Mouse (Mus musculus): ENCODE measurements around the gene Efs. TPM values are rescaled to one million over a fixed set of nuclear protein-coding genes. Genes with fewer than 3 reads are reported as not detected.
A peak's percentile ranks its signal among the peaks of the same experiment; 100 is the strongest.

The Efs gene
- polyA plus RNA-seq, 1 experiment from 2014 or later: not detected

DNA sequence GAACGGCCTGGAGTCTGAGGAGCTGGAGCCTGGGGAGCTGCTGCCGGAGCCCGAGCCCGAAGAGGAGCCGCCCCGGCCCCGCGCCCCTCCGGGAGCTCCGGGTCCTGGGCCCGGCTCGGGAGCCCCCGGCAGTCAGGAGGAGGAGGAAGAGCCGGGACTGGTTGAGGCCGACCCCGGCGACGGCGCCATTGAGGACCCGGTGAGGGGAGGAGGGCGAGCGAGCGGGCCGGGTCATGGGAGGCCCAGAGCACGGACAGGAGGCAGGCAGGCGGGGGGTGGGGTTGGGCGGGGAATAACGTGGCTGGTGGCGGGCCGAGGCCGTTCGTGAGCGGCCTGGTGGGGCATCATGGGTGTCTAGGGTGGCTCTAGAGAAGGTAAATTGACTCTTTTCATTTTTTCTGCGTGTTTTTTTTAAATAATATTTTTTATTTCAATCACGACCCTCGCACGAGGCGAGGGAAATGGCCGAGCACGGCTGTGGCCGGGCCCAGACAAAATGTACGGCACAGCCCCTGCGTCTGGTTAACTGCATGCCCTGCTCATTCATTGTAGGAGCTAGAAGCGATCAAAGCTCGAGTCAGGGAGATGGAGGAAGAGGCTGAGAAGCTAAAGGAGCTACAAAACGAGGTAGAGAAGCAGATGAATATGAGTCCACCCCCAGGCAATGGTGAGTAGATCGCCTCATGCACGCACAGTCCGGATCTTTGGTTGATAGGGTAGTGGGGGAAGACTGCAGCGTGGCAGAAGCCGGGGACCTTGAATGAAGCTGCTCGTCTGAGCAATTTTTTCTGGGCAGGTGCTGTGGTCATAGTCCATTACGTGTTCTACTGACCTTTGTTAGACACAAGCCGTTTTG lies 31.4 kb downstream of the Efs start:
- no peak for TF ChIP-seq CTCF (IDR thresholded peaks at IDR 0.05)
- H3K27me3 ChIP-seq: no peaks in the 10 kb centered on the region
- ChIA-PET CTCF (interaction anchor here (0.8 to 1.4 kb wide), 5 partner anchors 8 to 121 kb away, joined by 3 read pairs; partner anchors contain the start of gene Ngdn), POLR2A (interaction anchor here (0.8 to 1.3 kb wide), 4 partner anchors 12 to 119 kb away, joined by 4 to 7 read pairs (median 4); partner anchors contain the start of genes Bcl2l2, Gm20521 and Ppp1r3e)
- peak; percentile 51 for ATAC-seq
- no peak for DNase-seq (ENCODE audit: low read depth, low spot score)
- in situ Hi-C loops (cut with MboI; ENCODE audit: low pct_unique_long_range_greater_than_20kb): loop anchor here (25.0 kb wide), 1 partner anchor 693 kb away; the partner anchor contains the start of genes Emc9, Fitm1, Psme1 and Psme2

DNA sequence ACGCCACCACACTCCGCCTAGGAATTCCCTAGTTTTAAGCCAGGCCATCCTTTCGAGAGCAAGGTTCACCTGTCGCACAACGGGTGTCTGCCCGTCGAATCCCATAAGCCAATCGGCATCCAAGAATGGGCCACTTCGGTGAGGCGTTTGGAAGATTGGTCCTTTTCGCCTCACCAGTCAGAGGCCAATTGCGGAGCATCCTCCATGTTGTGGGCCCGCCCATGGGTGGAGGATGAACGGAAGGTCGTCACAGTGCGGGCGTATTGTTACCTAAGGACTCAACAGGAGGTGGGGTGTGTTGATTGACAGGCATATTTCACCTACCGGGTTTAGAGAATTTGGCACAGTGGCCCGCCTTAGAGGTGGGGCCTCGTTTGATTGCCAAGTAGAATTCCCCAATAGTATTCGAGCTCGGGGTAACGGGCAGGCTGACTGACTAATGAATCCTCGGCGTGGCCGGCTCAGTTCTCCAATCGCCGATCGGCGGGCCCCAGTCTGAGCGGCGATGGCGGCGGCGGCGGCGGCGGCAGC lies 32.2 kb downstream of the Efs start:
- DNase-seq (ENCODE audit: low read depth, low spot score) (peak; percentile 99), ATAC-seq (peak; percentile 99)
- CTCF ChIA-PET: interaction anchor here (1.4 kb wide), 1 partner anchor 121 kb away, joined by 3 read pairs; the partner anchor contains the start of gene Ngdn
- no peaks in the 10 kb centered on the region for H3K27me3 ChIP-seq
- POLR2A ChIA-PET: no interaction called here
- in situ Hi-C loops (cut with MboI; ENCODE audit: low pct_unique_long_range_greater_than_20kb): loop anchor here (25.0 kb wide), 1 partner anchor 694 kb away; the partner anchor contains the start of genes Emc9, Fitm1, Psme1 and Psme2
- TF ChIP-seq CTCF (IDR thresholded peaks at IDR 0.05): no peak

DNA sequence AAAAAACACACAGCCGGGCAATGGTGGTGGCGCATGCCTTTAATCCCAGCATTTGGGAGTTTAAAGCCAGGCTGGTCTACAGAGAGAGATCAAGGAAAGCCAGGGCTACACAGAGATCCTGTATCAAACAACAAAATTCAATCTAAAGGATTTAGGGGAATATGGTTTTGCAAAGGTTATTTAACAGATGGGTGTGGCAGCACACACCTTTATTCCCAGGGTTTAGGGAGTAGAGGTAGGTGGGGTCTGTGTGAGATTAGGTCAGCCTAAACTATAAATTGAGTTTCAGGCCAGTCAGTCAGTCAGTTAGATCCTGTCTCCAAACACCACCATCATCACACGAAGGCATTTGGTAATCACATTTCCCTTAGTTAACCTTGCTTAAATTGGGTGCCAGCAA lies 33.7 kb downstream of the Efs start, which contains the start of gene Pabpn1:
Pabpn1 (plus strand) TSS at position 301 of the 400 bp plus-strand sequence.
- no peaks in the 10 kb centered on the region for H3K27me3 ChIP-seq
- ChIA-PET CTCF (no interaction called here), POLR2A (interaction anchor here (0.7 kb wide), 1 partner anchor 106 kb away, joined by 3 read pairs; no protein-coding TSS in a partner anchor)
- no peak for TF ChIP-seq CTCF (IDR thresholded peaks at IDR 0.05)
- no peak for DNase-seq (ENCODE audit: low read depth, low spot score)
- in situ Hi-C loops (cut with MboI; ENCODE audit: low pct_unique_long_range_greater_than_20kb): loop anchor here (25.0 kb wide), 1 partner anchor 695 kb away; the partner anchor contains the start of genes Emc9, Fitm1, Psme1 and Psme2
- ATAC-seq: no peak

DNA sequence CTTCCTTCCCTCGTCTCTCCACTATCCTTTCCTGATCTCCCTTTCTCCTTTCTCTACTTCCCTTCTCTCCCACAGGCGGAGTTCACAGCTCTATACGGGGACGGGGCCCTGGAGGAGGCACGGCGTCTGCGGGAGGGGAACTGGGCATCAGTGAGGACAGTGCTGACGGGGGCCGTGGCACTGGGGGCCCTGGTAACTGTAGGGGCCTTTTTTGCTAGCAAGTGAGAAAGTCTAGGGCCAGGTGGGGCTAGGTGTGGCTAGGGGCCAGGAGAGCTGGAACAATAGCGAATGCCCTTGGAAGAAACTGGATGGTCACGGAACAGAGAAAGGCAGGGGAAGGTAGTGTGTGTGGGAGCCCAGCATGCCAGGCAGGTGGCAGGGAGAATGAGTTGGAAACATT lies 40.6 kb downstream of the Efs start:
- ATAC-seq: no peak
- POLR2A ChIA-PET: interaction anchor here (1.1 kb wide), 1 partner anchor 12 kb away, joined by 3 read pairs; no protein-coding TSS in a partner anchor
- TF ChIP-seq CTCF (IDR thresholded peaks at IDR 0.05): no peak

DNA sequence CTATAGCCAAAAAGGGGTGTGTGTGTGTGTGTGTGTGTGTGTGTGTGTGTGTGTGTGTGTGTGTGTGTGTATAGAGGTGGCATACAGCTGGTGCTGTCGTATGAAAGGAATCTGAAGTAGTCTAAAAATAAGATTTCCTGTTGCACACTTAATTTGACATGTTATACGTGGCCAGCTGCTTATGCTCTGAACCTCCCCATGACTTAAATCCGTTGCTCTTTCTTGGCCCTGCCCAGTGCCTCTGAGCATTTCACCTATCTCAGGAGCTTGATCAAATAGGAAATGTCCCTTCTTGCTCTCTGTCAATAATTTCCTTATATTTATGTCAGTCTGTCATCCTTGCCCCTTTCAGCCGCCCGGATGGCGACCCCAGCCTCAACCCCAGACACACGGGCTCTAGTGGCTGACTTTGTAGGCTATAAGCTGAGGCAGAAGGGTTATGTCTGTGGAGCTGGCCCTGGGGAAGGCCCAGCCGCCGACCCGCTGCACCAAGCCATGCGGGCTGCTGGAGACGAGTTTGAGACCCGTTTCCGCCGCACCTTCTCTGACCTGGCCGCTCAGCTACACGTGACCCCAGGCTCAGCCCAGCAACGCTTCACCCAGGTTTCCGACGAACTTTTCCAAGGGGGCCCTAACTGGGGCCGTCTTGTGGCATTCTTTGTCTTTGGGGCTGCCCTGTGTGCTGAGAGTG lies 41.8 kb downstream of the Efs start:
- no peak for DNase-seq (ENCODE audit: low read depth, low spot score)
- no peak for ATAC-seq
- TF ChIP-seq CTCF (IDR thresholded peaks at IDR 0.05): no peak
- ChIA-PET POLR2A (interaction anchor here (0.7 kb wide), 1 partner anchor 9 kb away, joined by 3 read pairs; no protein-coding TSS in a partner anchor), CTCF (interaction anchor here (1.4 to 2.6 kb wide), 2 partner anchors 12 to 131 kb away, joined by 3 to 6 read pairs; partner anchors contain the start of gene Ngdn)
- in situ Hi-C loops (cut with MboI; ENCODE audit: low pct_unique_long_range_greater_than_20kb): loop anchor here (25.0 kb wide), 1 partner anchor 703 kb away; the partner anchor contains the start of genes Emc9, Fitm1, Psme1 and Psme2
- no peaks in the 10 kb centered on the region for H3K27me3 ChIP-seq

More for the DNA sequence above, 40.6 kb downstream of the Efs start:
- in situ Hi-C loops (cut with MboI; ENCODE audit: low pct_unique_long_range_greater_than_20kb): loop anchor here (25.0 kb wide), 1 partner anchor 702 kb away; the partner anchor contains the start of genes Emc9, Fitm1, Psme1 and Psme2
- no peaks in the 10 kb centered on the region for H3K27me3 ChIP-seq
- DNase-seq (ENCODE audit: low read depth, low spot score): no peak
- CTCF ChIA-PET: interaction anchor here (2.6 kb wide), 1 partner anchor 130 kb away, joined by 6 read pairs; the partner anchor contains the start of gene Ngdn

DNA sequence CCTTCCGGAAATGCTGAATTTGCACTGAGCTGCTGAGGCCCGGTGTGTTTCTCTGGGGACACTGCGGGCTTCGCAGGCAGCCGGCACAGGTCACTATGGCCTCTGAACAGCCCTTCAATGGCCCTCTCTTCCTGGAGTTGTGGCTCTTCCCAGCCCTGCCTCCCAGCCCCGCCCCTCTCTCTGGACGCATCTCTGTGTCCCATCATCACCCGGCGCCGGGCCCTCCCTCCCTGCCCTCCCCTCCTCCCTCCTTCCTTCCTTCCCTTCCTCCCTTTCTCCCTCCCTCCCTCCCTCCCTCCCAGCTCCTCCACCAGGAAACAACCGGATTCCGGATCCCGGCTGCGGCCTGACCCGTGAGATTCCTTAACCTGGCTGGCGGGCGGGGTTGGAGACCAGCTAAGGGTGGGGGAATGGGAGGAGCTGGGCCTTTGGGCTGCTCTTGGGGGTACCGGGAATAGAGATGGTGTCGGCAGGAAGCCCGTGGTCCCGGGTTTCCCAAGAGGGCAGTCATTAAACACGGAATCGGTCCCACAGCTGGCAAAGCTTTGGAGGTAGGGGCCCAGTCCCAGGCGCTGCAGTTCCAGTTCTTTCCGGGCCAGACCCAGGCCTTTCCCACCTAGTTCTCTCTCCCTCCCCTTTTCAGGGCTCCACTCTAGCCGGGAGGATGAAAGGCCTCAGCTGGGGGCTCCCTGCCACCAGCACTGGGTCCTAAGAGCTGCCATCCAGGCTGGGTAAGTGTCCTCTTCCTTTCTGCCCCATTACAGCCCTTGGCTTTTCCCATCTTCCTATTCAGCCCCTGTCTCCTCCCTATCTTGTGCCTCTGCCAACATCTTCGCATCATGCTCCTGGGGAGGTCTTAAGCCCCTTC lies 42.5 kb downstream of the Efs start, which contains the start of the genes Bcl2l2 and Gm20521:
Bcl2l2 (plus strand) TSS at position 224 of the 868 bp plus-strand sequence.
Gm20521 (plus strand) TSS at position 288 of the 868 bp plus-strand sequence.
- peak; percentile 86 for ATAC-seq
- H3K27me3 ChIP-seq: no peaks in the 10 kb centered on the region
- TF ChIP-seq CTCF (IDR thresholded peaks at IDR 0.05): no peak
- in situ Hi-C loops (cut with MboI; ENCODE audit: low pct_unique_long_range_greater_than_20kb): loop anchor here (25.0 kb wide), 1 partner anchor 704 kb away; the partner anchor contains the start of genes Emc9, Fitm1, Psme1 and Psme2
- POLR2A ChIA-PET: interaction anchor here (0.7 to 1.0 kb wide), 2 partner anchors 9 to 11 kb away, joined by 3 to 4 read pairs; no protein-coding TSS in a partner anchor
- CTCF ChIA-PET: interaction anchor here (1.4 to 2.6 kb wide), 2 partner anchors 11 to 132 kb away, joined by 3 to 6 read pairs; partner anchors contain the start of gene Ngdn
- no peak for DNase-seq (ENCODE audit: low read depth, low spot score)

DNA sequence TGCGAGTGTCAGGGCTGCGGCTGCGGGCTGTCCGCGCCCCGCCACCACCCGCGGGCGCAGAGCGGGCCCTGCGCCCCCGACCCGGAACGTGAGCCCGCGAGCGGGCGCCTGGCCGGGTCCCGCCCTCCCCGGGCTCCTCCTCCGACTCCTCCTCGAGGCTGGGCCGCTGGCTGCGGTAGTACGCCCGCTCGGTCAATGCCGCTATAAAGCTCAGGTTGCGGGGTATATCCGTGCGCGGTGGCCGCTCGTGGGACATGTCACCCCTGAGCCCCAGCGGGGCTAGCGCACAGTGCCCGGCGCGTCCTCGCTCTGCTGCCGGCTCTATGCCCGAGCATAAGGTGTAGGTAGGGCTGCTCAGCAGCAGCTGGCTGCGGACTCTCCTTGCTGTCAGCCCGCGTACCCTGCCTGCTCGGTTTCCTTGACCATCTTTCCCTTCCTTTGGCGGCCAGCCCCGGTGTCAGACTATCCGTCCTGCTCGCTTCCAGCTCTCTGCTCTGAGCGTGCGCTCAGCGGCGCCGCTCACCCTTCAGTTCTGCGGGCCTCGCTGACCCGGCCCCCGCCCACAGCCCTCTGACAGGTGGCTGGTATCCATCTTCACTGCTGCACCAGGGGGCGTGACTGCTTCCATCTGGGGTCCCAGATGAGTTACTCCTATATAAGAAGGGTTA lies 48.7 kb downstream of the Efs start, which contains the start of gene Ppp1r3e:
Ppp1r3e (minus strand) TSS at position 503 of the 668 bp plus-strand sequence.
- DNase-seq (ENCODE audit: low read depth, low spot score) (no peak), ATAC-seq (peak; percentile 83)
- no peaks in the 10 kb centered on the region for H3K27me3 ChIP-seq
- in situ Hi-C loops (cut with MboI; ENCODE audit: low pct_unique_long_range_greater_than_20kb): loop anchor here (25.0 kb wide), 1 partner anchor 710 kb away; the partner anchor contains the start of genes Emc9, Fitm1, Psme1 and Psme2
- ChIA-PET CTCF (no interaction called here), POLR2A (interaction anchor here (0.8 to 1.3 kb wide), 2 partner anchors 14 to 18 kb away, joined by 3 to 4 read pairs; no protein-coding TSS in a partner anchor)
- no peak for TF ChIP-seq CTCF (IDR thresholded peaks at IDR 0.05)

DNA sequence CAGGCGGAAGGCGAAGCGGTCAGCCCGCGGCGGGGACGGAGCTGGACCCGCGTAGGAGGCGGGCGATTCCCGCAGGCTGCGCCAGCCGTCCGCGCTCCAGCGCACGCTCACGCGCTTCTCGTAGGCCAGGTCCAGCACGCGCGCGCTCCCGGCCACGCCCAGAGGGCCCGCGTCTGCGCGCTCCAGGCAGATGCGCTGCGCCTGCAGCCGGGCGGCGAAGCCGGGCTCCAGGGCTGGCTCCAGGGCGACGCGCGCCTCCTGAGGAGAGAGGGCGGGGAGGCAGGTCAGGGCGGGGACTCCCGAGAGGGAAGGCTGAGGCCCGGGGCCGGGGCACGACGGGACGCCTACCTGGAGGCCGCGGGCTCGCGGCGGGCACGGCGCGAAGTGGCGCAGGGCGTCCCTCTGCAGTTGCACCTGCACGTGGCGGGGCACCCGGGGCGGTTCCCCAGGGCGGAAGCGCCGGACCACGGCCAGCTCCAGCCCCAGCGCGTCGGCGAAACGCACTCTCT lies 49.3 kb downstream of the Efs start:
- ATAC-seq: peak; percentile 89
- DNase-seq (ENCODE audit: low read depth, low spot score): no peak
- no peak for TF ChIP-seq CTCF (IDR thresholded peaks at IDR 0.05)
- CTCF ChIA-PET: no interaction called here
- in situ Hi-C loops (cut with MboI; ENCODE audit: low pct_unique_long_range_greater_than_20kb): loop anchor here (25.0 kb wide), 1 partner anchor 711 kb away; the partner anchor contains the start of genes Emc9, Fitm1, Psme1 and Psme2
- H3K27me3 ChIP-seq: no peaks in the 10 kb centered on the region
- POLR2A ChIA-PET: interaction anchor here (0.8 to 1.3 kb wide), 3 partner anchors 13 to 129 kb away, joined by 3 to 5 read pairs (median 4); no protein-coding TSS in a partner anchor
